Mouse (Mus musculus) cerebellum, postnatal 10 days (tissue): ENCODE results near the gene Arf6.
"Not testable (repeated sequence)": the region's sequence is repeated elsewhere in the genome, so short reads cannot be mapped to it uniquely, and the experiment has no call there.

Experiments
- DNase-seq, 2 experiments: peaks; one replicate each; pipeline ENCODE4 v3.0.0; 2021; ENCODE audit warnings: mixed read lengths in 2 of 2

The Arf6 gene

GRCm38 (mm10) chr12:69371854-69372671, at the start of gene Arf6, which contains the start of gene Gm9887:
TSS of gene Arf6 (plus strand) at chr12:69372150.
TSS of gene Gm9887 (minus strand) at chr12:69372458.
- DNase-seq = peak; percentile 100

GRCm38 (mm10) chr12:69331187-69331586, 40.8 kb upstream of the Arf6 start:
- no peak for DNase-seq

GRCm38 (mm10) chr12:69332147-69332546, 39.8 kb upstream of the Arf6 start:
- no peak for DNase-seq

- DNase-seq = peak; percentile 38 to 53
Measured at GRCm38 (mm10) chr12:69333547-69333946, 38.4 kb upstream of the Arf6 start.

- no peak for DNase-seq
Measured at GRCm38 (mm10) chr12:69349928-69350327, 22.0 kb upstream of the Arf6 start.

- no peak for DNase-seq
Measured at GRCm38 (mm10) chr12:69351685-69352084, 20.3 kb upstream of the Arf6 start.

GRCm38 (mm10) chr12:69356546-69357299, 15.2 kb upstream of the Arf6 start, which contains the start of gene Nemf:
TSS of gene Nemf (minus strand) at chr12:69357165.
- DNase-seq = peak; percentile 87 to 91

GRCm38 (mm10) chr12:69357300-69357646, 14.7 kb upstream of the Arf6 start:
- DNase-seq = no peak

- peak; percentile 44 to 77 for DNase-seq
Measured at GRCm38 (mm10) chr12:69360655-69360996, 11.3 kb upstream of the Arf6 start.

GRCm38 (mm10) chr12:69360997-69361899, 10.7 kb upstream of the Arf6 start:
- DNase-seq = peak; percentile 99

GRCm38 (mm10) chr12:69361919-69362318, 10.0 kb upstream of the Arf6 start:
- DNase-seq = no peak

GRCm38 (mm10) chr12:69362388-69362787, 9.6 kb upstream of the Arf6 start:
- DNase-seq = no peak

- DNase-seq = not testable (repeated sequence)
Measured at GRCm38 (mm10) chr12:69363110-69363509, 8.8 kb upstream of the Arf6 start.

- DNase-seq = peak; percentile 81 to 86
Measured at GRCm38 (mm10) chr12:69363899-69364762, 7.8 kb upstream of the Arf6 start.

GRCm38 (mm10) chr12:69365757-69366156, 6.2 kb upstream of the Arf6 start:
- no peak for DNase-seq

GRCm38 (mm10) chr12:69366424-69366823, 5.5 kb upstream of the Arf6 start:
- peak; percentile 42 to 48 for DNase-seq

GRCm38 (mm10) chr12:69367557-69367956, 4.4 kb upstream of the Arf6 start:
- DNase-seq = no peak

- no peak for DNase-seq
Measured at GRCm38 (mm10) chr12:69370936-69371335, 1.0 kb upstream of the Arf6 start.

- DNase-seq = no peak
Measured at GRCm38 (mm10) chr12:69371421-69371853, 513 bp upstream of the Arf6 start.

- DNase-seq = peak in 1 of 2 experiments; percentile 39
Measured at GRCm38 (mm10) chr12:69372731-69373331, 881 bp downstream of the Arf6 start.
